Mouse (Mus musculus) liver, embryonic 12.5 days (tissue): ENCODE results near the gene Crim1. TPM values are rescaled to one million over a fixed set of nuclear protein-coding genes. Genes with fewer than 3 reads are reported as not detected.
A peak's percentile ranks its signal among the peaks of the same experiment; 100 is the strongest.
"Not testable (repeated sequence)": the region's sequence is repeated elsewhere in the genome, so short reads cannot be mapped to it uniquely, and the experiment has no call there.

ENCODE experiments used
- ATAC-seq: fragments of 200-750 bp; cut with Nextera tagmentation; 2 replicates; pipeline ENCODE4 v1.8.0; 2017; ENCODE audit warnings: moderate number of reproducible peaks, mild to moderate bottlenecking, moderate library complexity
- H3K27ac ChIP-seq: fragments of 300-500 bp; sonication (generic); 2 replicates; pipeline ENCODE4 v1.5.1; 2016; ENCODE audit warnings: mild to moderate bottlenecking
- H3K27me3 ChIP-seq: fragments of 300-500 bp; sonication (generic); replicated peaks from 2 replicates; pipeline ENCODE4 v1.6.1; 2016; ENCODE audit warnings: mild to moderate bottlenecking, moderate library complexity
- H3K36me3 ChIP-seq: fragments of 300-500 bp; sonication (generic); 2 replicates; pipeline ENCODE4 v1.6.1; 2016; ENCODE audit warnings: mild to moderate bottlenecking, moderate library complexity
- H3K4me1 ChIP-seq: fragments of 300-500 bp; sonication (generic); 2 replicates; pipeline ENCODE4 v1.6.1; 2016
- H3K4me2 ChIP-seq: fragments of 300-500 bp; sonication (generic); 2 replicates; pipeline ENCODE4 v1.6.1; 2016; ENCODE audit warnings: mild to moderate bottlenecking, moderate library complexity
- H3K4me3 ChIP-seq: fragments of 300-500 bp; sonication (generic); 2 replicates; pipeline ENCODE4 v1.5.1; 2016; ENCODE audit warnings: mild to moderate bottlenecking, moderate library complexity
- H3K9ac ChIP-seq: fragments of 300-500 bp; sonication (generic); 2 replicates; pipeline ENCODE4 v1.6.1; 2016; ENCODE audit warnings: mild to moderate bottlenecking, moderate library complexity
- H3K9me3 ChIP-seq: fragments of 300-500 bp; sonication (generic); replicated peaks from 2 replicates; pipeline ENCODE4 v1.6.1; 2016; ENCODE audit warnings: mild to moderate bottlenecking, moderate library complexity
- WGBS: fragments of 180-500 bp; shearing (Covaris S2); methylation state at CpG from one replicate; pipeline ENCODE4 v1.1.7; 2016; ENCODE audit not compliant: insufficient replicate concordance; 5-methylcytosine and 5-hydroxymethylcytosine counted together
- polyA plus RNA-seq: library from polyadenylated mRNA; unstranded; fragments of >200 nt; fragmentation: Nextera tagmentation; extraction: Ambion mirVana; gene quantifications from 2 replicates; pipeline ENCODE4 v1.2.1, GENCODE M21; 2016

The Crim1 gene
- polyA plus RNA-seq, 1 experiment from 2014 or later: 1.5 TPM

DNA sequence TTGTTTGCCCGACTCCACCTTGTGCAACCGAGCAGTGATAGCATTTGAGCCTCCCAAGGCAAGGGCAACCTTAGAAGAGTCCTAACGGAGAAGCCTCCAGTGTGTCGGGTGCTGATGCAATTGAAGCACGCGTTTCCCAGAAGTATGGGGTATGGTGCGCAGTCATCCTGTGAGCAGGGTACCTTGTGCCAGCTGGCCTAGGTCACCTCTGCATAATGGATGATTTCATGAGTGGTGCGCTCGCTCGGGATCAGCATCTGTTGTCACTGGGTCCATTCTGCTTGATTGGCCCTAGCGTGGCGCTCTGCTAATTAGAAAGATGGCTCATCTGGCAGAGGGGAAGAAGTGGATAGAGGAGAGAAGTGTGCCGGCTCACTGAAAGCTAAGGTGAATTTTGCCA, 37.9 kb downstream of the Crim1 start:
- peaks cover 13% of the 10 kb centered on the region for H3K4me1 ChIP-seq
- H3K36me3 ChIP-seq: no peaks in the 10 kb centered on the region; the same call in 1 of the 2 replicates
- H3K4me2 ChIP-seq: no peak overlapping the region
- 90% methylated on average over 13 of the region's 13 CpGs for WGBS
- H3K27me3 ChIP-seq: no peaks in the 10 kb centered on the region
- no peak overlapping the region for H3K4me3 ChIP-seq
- H3K9me3 ChIP-seq: no peaks in the 10 kb centered on the region
- no peak for ATAC-seq
- no peak overlapping the region for H3K27ac ChIP-seq
- no peak overlapping the region for H3K9ac ChIP-seq

- Histone ChIP-seq H3K9me3 (no peaks in the 10 kb centered on the region), H3K9ac (no peak overlapping the region), H3K4me1 (peaks cover 18% of the 10 kb centered on the region), H3K4me2 (no peak overlapping the region), H3K27me3 (no peaks in the 10 kb centered on the region), H3K27ac (no peak overlapping the region), H3K36me3 (no peaks in the 10 kb centered on the region; the same call in 1 of the 2 replicates), H3K4me3 (no peak overlapping the region)
- ATAC-seq: no peak
- WGBS: 88% methylated on average over 4 of the region's 4 CpGs
These were observed 40.1 kb downstream of the Crim1 start for GRCm38 (mm10) chr17:78240161-78240560.

- ATAC-seq: no peak
- no peaks in the 10 kb centered on the region for H3K9me3 ChIP-seq
- no peaks in the 10 kb centered on the region for H3K27me3 ChIP-seq
- no peaks in the 10 kb centered on the region; the same call in 1 of the 2 replicates for H3K36me3 ChIP-seq
- H3K27ac ChIP-seq: no peak overlapping the region
- no peak overlapping the region for H3K9ac ChIP-seq
- H3K4me3 ChIP-seq: no peak overlapping the region
- H3K4me2 ChIP-seq: no peak overlapping the region
- peaks cover 23% of the 10 kb centered on the region for H3K4me1 ChIP-seq
- 60% methylated on average over 7 of the region's 7 CpGs for WGBS
These were observed 41.2 kb downstream of the Crim1 start for GRCm38 (mm10) chr17:78241238-78241637.

DNA sequence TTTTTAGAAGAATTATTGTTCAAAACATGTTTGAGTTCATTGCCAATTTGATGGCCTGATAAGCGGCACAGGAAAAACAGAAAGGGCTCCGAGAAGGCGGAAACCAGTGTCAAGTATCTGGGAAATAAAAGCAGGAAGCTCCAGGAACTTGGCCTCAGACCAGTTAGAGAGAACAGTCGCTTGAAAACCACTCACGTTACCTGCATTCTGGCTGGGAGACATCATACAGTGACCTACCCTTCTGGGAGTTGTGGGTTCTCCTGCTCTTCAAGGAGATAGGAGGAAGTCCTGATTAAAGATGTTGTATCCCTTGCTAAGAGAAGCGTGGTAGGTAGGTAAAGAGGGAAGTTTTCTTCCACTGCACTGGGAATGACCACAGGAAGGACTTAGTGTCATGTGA, 44.7 kb downstream of the Crim1 start:
- Histone ChIP-seq H3K9ac (no peak overlapping the region), H3K27me3 (no peaks in the 10 kb centered on the region), H3K4me2 (peak overlapping the region; percentile 41), H3K27ac (peak overlapping the region; percentile 17), H3K4me1 (peaks cover 52% of the 10 kb centered on the region), H3K36me3 (no peaks in the 10 kb centered on the region), H3K9me3 (no peaks in the 10 kb centered on the region), H3K4me3 (no peak overlapping the region)
- WGBS: 43% methylated on average over 6 of the region's 6 CpGs
- ATAC-seq: no peak

GRCm38 (mm10) chr17:78245444-78245843, 45.4 kb downstream of the Crim1 start:
- Histone ChIP-seq H3K4me3 (no peak overlapping the region), H3K9ac (no peak overlapping the region), H3K27me3 (no peaks in the 10 kb centered on the region), H3K27ac (peak overlapping the region; percentile 17; the same call in 1 of the 2 replicates), H3K36me3 (no peaks in the 10 kb centered on the region), H3K9me3 (no peaks in the 10 kb centered on the region), H3K4me2 (peak overlapping the region; percentile 41), H3K4me1 (peaks cover 57% of the 10 kb centered on the region)
- no peak for ATAC-seq
- 42% methylated on average over 4 of the region's 4 CpGs for WGBS

DNA sequence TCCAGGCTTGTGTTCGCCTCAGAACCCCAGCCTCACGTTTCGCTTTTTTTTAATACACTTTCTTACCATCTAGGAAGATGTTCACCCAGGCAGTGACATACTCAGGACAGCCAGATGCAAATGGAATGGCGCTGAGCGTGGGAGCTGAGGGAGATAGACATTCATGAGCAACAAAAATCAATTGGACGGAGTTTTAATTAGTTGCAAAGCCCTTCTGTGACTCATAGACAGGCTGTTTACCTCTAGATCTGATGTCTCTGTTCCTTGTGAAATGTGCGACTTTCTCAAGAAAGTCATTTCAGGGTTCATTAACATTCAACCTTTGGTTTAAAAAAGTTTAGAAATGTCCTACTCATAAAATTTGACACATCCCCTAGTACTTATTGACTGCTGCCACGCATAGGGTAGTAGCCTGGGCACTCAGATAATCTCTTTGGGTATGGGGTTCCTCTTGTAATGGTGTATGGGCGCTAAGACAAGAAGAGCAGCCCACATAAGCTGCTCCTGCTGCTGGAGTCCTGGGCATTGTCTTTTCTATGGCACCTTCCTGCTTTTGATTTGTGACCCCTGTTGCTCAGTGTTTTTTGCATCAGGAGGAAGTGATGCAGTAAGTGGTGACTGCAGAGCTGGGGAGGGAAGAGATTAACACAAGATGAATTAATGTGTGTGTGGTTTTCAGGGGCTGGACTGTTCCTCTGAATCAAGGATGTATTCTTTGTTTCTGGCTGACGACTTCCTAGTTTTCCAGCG, 46.8 kb downstream of the Crim1 start:
- no peaks in the 10 kb centered on the region for H3K36me3 ChIP-seq
- 45% methylated on average over 11 of the region's 11 CpGs for WGBS
- H3K9me3 ChIP-seq: no peaks in the 10 kb centered on the region
- no peak overlapping the region for H3K4me3 ChIP-seq
- ATAC-seq: peak; percentile 50; the same call in 1 of the 2 replicates
- no peak overlapping the region for H3K9ac ChIP-seq
- H3K4me1 ChIP-seq: peaks cover 57% of the 10 kb centered on the region
- H3K4me2 ChIP-seq: no peak overlapping the region
- no peaks in the 10 kb centered on the region for H3K27me3 ChIP-seq
- H3K27ac ChIP-seq: peak overlapping the region; percentile 48; the same call in 1 of the 2 replicates

- Histone ChIP-seq H3K4me1 (peaks cover 57% of the 10 kb centered on the region), H3K9ac (no peak overlapping the region), H3K9me3 (no peaks in the 10 kb centered on the region), H3K27ac (peak overlapping the region; percentile 76), H3K4me2 (peak overlapping the region; percentile 53), H3K4me3 (no peak overlapping the region), H3K27me3 (no peaks in the 10 kb centered on the region), H3K36me3 (no peaks in the 10 kb centered on the region)
- WGBS: 53% methylated on average over 5 of the region's 5 CpGs
- no peak for ATAC-seq
These were observed 48.1 kb downstream of the Crim1 start for GRCm38 (mm10) chr17:78248197-78248596.

DNA sequence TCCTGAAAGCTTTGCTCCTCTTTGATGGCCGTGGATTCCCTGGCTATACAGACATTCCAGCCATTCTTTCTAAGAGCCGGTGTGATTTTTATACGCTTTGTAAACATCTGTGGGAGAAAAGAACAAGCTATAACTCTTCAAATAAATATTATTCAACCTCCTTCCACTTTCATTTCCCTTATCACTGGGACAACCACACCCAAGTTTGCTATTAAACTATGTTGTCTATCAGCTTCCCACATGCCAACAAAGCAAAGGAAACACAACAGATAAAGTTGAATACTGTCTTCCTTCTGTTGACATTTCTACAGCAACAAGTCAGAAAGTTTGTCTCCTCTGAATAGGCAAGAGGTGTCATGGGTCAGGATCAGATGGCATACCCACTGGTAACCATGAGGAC, 48.9 kb downstream of the Crim1 start:
- Histone ChIP-seq H3K9me3 (no peaks in the 10 kb centered on the region), H3K9ac (peak overlapping the region; percentile 1; the same call in 1 of the 2 replicates), H3K4me1 (peaks cover 57% of the 10 kb centered on the region), H3K27ac (peak overlapping the region; percentile 76), H3K4me2 (peak overlapping the region; percentile 53), H3K27me3 (no peaks in the 10 kb centered on the region), H3K36me3 (no peaks in the 10 kb centered on the region), H3K4me3 (no peak overlapping the region)
- peak; percentile 71 for ATAC-seq
- 60% methylated on average over 3 of the region's 3 CpGs for WGBS

DNA sequence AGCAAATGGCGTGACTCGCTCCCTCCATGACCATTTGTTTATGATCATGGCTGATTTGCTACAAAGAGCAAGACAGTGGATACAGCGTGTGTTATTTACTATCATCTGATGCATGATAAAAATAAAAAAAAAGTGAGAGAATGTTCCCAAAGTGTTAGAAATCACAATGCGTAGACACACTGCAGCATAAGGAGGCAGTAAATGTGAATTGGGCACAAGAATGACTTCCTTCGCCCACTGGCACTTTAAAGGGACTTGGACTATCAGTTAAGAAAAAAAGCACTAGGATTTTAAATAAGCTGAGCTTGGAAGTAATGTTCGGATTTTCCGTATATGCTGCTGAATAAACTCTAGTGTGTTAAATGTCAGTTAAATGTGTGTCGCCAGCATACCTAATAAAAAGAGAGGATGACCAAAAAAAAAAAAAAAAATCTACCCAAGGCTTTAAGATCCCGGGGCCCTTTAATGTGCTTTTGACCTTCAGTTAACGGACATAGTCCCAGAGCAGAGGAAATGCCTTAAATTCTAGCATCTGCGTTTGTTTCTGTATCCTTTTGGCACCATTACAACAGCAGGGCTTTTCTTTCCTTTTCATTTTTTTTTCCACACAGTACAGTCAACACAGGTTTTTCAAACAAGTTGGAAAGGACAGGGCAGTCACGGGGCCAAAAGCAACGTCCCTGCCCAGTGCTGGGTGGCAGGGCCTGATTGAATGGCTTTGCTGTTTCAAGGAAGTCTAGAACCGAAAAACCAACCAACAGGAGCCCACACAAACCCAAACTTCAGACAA, 50.3 kb downstream of the Crim1 start:
- Histone ChIP-seq H3K36me3 (no peaks in the 10 kb centered on the region), H3K27ac (0 out of 2 replicates have a peak overlapping the region, but pooled peaks have one; percentile 7)
- ATAC-seq: no peak

GRCm38 (mm10) chr17:78253587-78253986, 53.5 kb downstream of the Crim1 start:
- H3K27ac ChIP-seq, H3K36me3 ChIP-seq, H3K4me3 ChIP-seq, H3K9me3 ChIP-seq, H3K27me3 ChIP-seq, H3K9ac ChIP-seq, ATAC-seq, H3K4me2 ChIP-seq: not testable (repeated sequence)
- WGBS: 77% methylated on average over 2 of the region's 2 CpGs
- peaks cover 25% of the 10 kb centered on the region for H3K4me1 ChIP-seq

More for the DNA sequence above, 50.3 kb downstream of the Crim1 start:
- H3K4me3 ChIP-seq: no peak overlapping the region
- no peaks in the 10 kb centered on the region for H3K9me3 ChIP-seq
- no peak overlapping the region for H3K9ac ChIP-seq
- 78% methylated on average over 14 of the region's 14 CpGs for WGBS
- peaks cover 53% of the 10 kb centered on the region for H3K4me1 ChIP-seq
- H3K27me3 ChIP-seq: no peaks in the 10 kb centered on the region
- no peak overlapping the region for H3K4me2 ChIP-seq

DNA sequence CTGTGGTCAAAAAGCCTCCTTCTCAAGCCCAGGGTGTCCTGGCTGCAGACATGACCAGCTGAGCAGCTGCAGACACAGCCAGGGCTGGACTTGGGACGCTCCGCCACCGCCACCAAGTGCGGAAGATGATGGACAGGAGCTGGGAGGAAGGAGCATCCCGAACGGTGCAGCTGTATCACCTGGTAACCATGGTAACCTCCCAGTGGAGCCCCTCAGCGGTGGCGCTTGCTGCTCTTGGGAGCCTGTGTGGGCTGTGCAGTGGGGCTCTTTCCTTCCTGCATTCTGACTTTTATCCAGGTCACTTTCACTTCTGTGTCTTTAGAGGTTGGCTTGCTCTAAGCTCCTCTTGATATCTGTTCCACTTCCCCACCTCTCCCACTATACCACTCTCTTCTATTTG, 54.2 kb downstream of the Crim1 start:
- Histone ChIP-seq H3K27ac (no peak overlapping the region), H3K9me3 (no peaks in the 10 kb centered on the region), H3K4me2 (no peak overlapping the region), H3K36me3 (no peaks in the 10 kb centered on the region), H3K27me3 (no peaks in the 10 kb centered on the region), H3K4me1 (peaks cover 18% of the 10 kb centered on the region), H3K4me3 (no peak overlapping the region), H3K9ac (no peak overlapping the region)
- 70% methylated on average over 8 of the region's 8 CpGs for WGBS
- peak; percentile 37; the same call in 1 of the 2 replicates for ATAC-seq

DNA sequence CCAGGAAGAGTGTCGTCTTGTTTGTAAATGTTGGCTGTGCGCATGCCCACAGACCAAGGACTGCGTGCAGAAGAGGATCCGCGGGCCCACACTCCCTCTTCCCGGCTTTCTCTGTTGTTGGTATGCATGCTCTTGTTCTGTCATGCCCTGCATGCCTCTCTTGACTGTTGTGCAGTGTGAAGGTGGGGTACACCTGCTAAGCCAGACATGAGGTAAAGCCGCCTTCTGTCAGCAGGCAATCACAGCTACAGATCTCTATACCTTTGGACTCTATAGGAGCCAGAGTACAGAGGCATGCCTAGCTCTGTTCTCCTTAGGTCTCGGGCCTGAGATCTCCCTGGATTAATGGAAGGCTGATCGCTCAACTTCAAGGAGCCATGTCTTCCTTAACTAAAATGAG, 55.7 kb downstream of the Crim1 start:
- WGBS: 88% methylated on average over 9 of the region's 9 CpGs
- no peak for ATAC-seq
- Histone ChIP-seq H3K9me3 (no peaks in the 10 kb centered on the region), H3K4me3 (no peak overlapping the region), H3K27me3 (no peaks in the 10 kb centered on the region), H3K27ac (no peak overlapping the region), H3K9ac (no peak overlapping the region), H3K36me3 (no peaks in the 10 kb centered on the region), H3K4me2 (no peak overlapping the region), H3K4me1 (peaks cover 8% of the 10 kb centered on the region)
